Mouse (Mus musculus) lung, postnatal 4 days (tissue): ENCODE results near the gene Grid2.
A peak's percentile ranks its signal among the peaks of the same experiment; 100 is the strongest.

Source experiments
- DNase-seq, 2 experiments: peaks; one replicate each; pipeline ENCODE4 v3.0.0; 2021

Gene Grid2

DNA sequence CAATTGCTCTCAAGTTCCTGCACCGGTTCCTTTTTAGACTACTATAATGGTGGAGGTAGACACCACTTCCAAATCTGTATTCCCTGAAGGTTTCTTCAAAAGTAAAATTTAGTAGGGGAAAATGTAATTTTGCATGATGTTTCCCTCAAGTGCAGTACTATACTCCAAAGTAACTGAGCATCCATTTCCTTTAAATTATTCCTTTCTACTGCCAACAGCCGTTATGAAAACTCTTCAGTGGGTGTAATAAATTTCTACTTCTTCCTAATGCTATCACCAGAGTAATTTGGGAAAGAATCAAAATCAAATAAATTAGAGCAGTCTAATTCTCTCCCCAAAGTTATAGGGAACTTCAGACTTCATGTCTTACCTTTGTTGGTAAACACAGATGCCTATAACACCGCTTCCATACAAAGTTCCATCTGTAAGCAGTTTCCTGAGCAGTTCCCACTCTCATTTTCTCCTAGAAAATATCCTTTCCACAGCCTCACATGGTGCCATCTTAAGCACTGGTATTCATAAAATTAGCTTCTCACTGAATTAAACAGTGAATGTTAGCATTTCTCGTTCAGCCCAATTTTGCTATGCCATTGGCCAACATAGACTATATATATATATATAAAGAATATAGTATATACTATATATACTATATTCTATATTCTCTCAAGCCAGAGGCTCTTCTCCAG, 1142.9 kb downstream of the Grid2 start:
- DNase-seq: no peak

DNA sequence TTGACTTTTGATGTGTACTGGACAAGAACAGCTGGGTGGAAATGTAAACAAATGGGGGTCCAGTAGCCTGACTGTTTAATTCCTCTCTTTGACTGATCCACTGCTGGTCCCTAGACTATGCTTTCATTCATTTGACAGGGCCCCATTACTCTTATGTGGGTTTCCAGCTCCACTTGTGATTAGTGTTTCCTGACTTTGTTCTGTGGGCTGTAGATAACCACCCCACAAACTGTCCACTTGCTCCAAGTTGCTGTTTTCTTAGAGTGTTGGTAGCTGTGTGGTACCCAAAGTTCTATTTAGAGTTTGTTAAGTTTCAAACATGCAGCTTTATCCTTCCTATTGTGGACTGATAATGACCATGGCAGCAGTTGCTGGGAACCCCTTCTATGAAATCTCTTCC, 1172.0 kb downstream of the Grid2 start:
- no peak for DNase-seq

- no peak for DNase-seq
Measured at GRCm38 (mm10) chr6:64428898-64429297, 1173.2 kb downstream of the Grid2 start.

- no peak for DNase-seq
Measured at GRCm38 (mm10) chr6:64448127-64448526, 1192.5 kb downstream of the Grid2 start.

- DNase-seq: no peak
Measured at GRCm38 (mm10) chr6:64448864-64449355, 1193.2 kb downstream of the Grid2 start.

- DNase-seq: no peak
Measured at GRCm38 (mm10) chr6:64450770-64451169, 1195.1 kb downstream of the Grid2 start.

DNA sequence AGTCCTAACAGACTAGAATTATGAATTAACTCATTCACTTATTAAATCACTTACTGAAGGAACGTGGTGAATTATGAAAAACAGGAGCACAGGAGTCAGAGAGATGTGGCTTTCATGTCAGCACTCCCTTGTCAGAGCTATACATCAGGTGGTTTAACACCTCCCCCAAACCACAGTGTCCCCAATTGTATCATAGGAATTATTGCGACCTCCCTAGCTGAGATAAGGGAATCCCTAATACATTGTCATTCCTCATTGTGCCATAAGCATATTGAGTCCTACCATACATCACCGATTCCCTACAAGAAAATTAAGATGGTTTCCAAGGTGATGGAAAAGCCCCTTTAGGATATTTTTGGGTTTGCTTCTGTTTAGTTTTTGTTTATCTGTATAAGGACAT, 1224.2 kb downstream of the Grid2 start:
- DNase-seq: no peak

GRCm38 (mm10) chr6:64480592-64480991, 1224.9 kb downstream of the Grid2 start:
- no peak for DNase-seq

GRCm38 (mm10) chr6:64490313-64491067, 1234.8 kb downstream of the Grid2 start:
- DNase-seq: no peak

- DNase-seq: no peak
Measured at GRCm38 (mm10) chr6:64504394-64504793, 1248.7 kb downstream of the Grid2 start.

- DNase-seq: no peak
Measured at GRCm38 (mm10) chr6:64542168-64542567, 1286.5 kb downstream of the Grid2 start.

- no peak for DNase-seq
Measured at GRCm38 (mm10) chr6:64553645-64554044, 1298.0 kb downstream of the Grid2 start.

DNA sequence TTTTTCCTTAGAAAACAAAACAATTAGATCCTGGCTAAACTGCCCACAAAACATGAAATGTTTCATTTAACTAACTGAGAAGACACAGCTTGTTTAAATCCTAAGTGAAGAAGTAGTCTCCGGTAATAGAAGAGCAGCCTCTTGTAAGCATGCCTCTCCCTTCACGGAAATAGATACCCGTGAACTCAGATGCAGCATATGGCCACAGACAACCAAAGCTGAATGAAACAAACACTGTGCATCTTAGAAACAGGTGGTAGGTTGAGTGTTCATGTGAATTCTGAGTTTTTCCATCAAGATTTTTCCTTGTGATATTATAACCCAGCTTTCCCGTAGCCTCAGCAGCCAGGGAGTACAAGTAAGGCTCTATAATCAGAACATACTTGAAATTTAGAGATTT, 1299.5 kb downstream of the Grid2 start:
- no peak for DNase-seq

DNA sequence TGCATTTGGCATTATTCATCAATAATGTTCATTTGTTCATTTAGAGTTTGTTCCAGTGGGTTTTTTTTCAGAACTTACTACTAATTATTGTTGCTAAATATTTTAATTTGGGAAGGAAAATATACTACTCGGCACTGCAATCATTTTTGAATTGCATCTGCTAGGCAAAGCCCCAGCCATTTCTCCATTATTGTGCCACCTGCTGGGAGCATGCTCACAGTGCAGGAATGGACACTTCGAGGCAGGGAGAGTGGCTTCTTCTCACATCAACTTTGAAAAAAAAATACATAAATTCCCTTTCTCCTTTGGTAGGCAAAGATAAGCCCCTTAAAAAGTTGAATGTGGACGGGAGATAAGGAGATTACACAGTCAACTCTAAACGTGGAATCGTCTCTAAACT, 1312.9 kb downstream of the Grid2 start:
- peak in 1 of 2 experiments; percentile 26 for DNase-seq

GRCm38 (mm10) chr6:64581338-64581737, 1325.7 kb downstream of the Grid2 start:
- DNase-seq: no peak

GRCm38 (mm10) chr6:64588487-64589205, 1333.0 kb downstream of the Grid2 start:
- no peak for DNase-seq

DNA sequence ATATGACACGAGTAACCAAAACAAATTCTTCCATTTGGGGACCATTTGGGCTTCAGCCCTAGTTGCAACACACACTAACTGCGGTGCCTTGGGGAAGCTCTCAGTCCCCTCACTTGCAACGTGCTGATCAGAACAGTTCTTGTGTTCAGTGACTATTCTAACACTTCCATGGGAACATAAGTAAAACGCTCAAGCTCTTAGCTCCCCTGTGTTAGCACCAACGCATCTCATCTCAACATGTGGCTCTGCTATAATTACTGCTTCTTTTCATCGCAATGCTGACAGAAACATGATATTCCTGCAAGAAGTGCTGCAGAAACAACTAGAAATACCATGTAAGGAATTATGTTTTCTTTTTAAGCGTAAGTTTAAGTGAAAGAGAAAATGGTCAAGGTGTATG, 1340.6 kb downstream of the Grid2 start:
- DNase-seq: no peak

DNA sequence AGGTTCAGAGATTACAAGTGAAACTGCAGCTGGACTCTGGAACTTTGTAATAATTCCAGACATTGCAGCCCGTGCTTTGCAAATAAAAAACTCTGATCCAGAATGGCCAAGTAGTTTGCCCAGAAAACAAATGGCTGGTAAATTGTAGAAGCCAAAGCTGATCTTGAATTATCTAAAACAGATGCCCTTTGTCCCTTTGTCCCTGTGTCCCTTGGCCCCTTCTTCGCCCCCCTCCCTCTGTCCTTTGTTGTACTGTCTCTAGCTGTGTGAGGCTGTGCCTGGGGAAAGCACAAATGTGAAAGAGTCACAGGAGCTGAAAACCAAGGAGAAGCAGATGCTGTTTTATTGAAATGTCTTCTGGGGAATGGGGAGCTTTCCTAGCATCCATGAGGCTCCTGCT, 1341.2 kb downstream of the Grid2 start:
- no peak for DNase-seq

DNA sequence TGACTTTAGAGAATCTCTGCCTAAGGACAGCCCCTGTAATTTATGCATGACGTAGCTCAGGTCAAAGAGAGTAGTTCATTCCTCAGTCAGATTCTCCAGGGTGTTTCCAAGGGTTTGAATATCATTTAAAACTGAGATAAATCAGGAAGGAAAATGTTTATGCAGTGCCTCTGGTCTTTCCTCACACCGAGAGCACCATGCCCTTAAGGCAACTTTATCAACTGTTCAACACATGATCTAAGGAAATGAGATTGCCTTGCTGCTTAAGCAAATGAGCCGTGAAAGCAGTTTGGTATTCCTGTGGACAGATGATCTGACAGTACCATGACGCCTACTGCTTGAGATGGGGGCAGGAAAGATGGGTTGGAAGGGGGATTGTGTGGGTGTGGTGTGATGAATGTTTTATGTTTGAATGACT, 1342.5 kb downstream of the Grid2 start:
- no peak for DNase-seq

GRCm38 (mm10) chr6:64605753-64606152, 1350.1 kb downstream of the Grid2 start:
- DNase-seq: no peak

- DNase-seq: no peak
Measured at GRCm38 (mm10) chr6:64607041-64607440, 1351.4 kb downstream of the Grid2 start.

DNA sequence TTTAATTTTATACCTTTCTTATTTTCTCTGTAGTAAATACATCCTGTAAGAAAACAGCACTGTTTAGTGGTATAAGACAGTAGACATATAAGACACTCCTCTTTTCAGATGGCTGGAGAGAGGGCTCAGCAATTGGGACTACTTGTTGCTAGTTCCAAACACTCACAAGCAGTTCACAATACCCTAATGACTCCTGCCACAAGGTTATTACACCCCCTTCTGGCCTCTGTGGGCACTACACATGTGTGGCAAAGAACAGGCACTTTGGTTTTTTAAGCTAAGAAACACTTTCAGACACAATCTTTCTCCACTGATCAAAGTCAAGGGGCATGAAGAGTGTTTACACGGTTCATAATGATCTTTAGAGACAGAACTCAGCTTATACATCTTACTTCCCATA, 1352.3 kb downstream of the Grid2 start:
- peak in 1 of 2 experiments; percentile 10 for DNase-seq

- no peak for DNase-seq
Measured at GRCm38 (mm10) chr6:64616843-64617242, 1361.2 kb downstream of the Grid2 start.
